Mouse (Mus musculus) cerebellum, adult 11-12 months (tissue): Measurements from ENCODE around the gene Nrp2.

Experiments used
- DNase-seq: peaks from one replicate; pipeline ENCODE4 v3.0.0; 2022

Gene Nrp2

GRCm38 (mm10) chr1:62703158-62704116, at the start of gene Nrp2:
Gene Nrp2 (plus strand): TSS chr1:62703285.
- peak; percentile 66 for DNase-seq

- DNase-seq, result no peak
These were observed 48.6 kb upstream of the Nrp2 start for GRCm38 (mm10) chr1:62654436-62654835.

GRCm38 (mm10) chr1:62664960-62665645, 38.0 kb upstream of the Nrp2 start:
- DNase-seq, result no peak

GRCm38 (mm10) chr1:62665771-62666730, 37.0 kb upstream of the Nrp2 start:
- no peak for DNase-seq

GRCm38 (mm10) chr1:62666780-62667179, 36.3 kb upstream of the Nrp2 start:
- DNase-seq, result no peak

- no peak for DNase-seq
These were observed 24.3 kb upstream of the Nrp2 start for GRCm38 (mm10) chr1:62678611-62679344.

GRCm38 (mm10) chr1:62679466-62679865, 23.6 kb upstream of the Nrp2 start:
- no peak for DNase-seq

GRCm38 (mm10) chr1:62682456-62683385, 20.4 kb upstream of the Nrp2 start:
- DNase-seq, result no peak

- no peak for DNase-seq
These were observed 19.6 kb upstream of the Nrp2 start for GRCm38 (mm10) chr1:62683498-62683897.

GRCm38 (mm10) chr1:62687511-62687910, 15.6 kb upstream of the Nrp2 start:
- no peak for DNase-seq

GRCm38 (mm10) chr1:62691175-62691574, 11.9 kb upstream of the Nrp2 start:
- no peak for DNase-seq

- no peak for DNase-seq
These were observed 6.6 kb upstream of the Nrp2 start for GRCm38 (mm10) chr1:62696312-62696982.

GRCm38 (mm10) chr1:62696983-62697341, 6.1 kb upstream of the Nrp2 start:
- no peak for DNase-seq

GRCm38 (mm10) chr1:62697353-62697752, 5.7 kb upstream of the Nrp2 start:
- DNase-seq, result no peak

- DNase-seq, result no peak
These were observed 3.3 kb upstream of the Nrp2 start for GRCm38 (mm10) chr1:62699801-62700200.

- peak; percentile 68 for DNase-seq
These were observed 1.8 kb upstream of the Nrp2 start for GRCm38 (mm10) chr1:62701065-62701921.

- no peak for DNase-seq
These were observed 342 bp upstream of the Nrp2 start for GRCm38 (mm10) chr1:62702743-62703142.

- DNase-seq, result no peak
These were observed 1.2 kb downstream of the Nrp2 start for GRCm38 (mm10) chr1:62704117-62704888.
